Mouse (Mus musculus) limb, embryonic 11.5 days (tissue): Measurements from ENCODE around the gene Gabarap. TPM values are rescaled to one million over a fixed set of nuclear protein-coding genes. Genes with fewer than 3 reads are reported as not detected.

Experiments
- ATAC-seq: fragments of 200-750 bp; cut with Nextera tagmentation; 2 replicates; pipeline ENCODE4 v1.8.0; 2017; ENCODE audit warnings: low read depth; ENCODE audit not compliant: insufficient number of reproducible peaks, low FRiP score, low TSS enrichment
- DNase-seq: peaks from one replicate; pipeline ENCODE4 v3.0.0-alpha.2; 2015; ENCODE audit warnings: low spot score
- H3K27ac ChIP-seq: fragments of 300-500 bp; sonication (generic); replicated peaks from 2 replicates; pipeline ENCODE4 v1.5.1; 2014; ENCODE audit warnings: low read depth, mild to moderate bottlenecking, low read length
- H3K27me3 ChIP-seq: fragments of 300-500 bp; sonication (generic); 2 replicates; pipeline ENCODE4 v1.6.1; 2014; ENCODE audit warnings: mild to moderate bottlenecking, low read length, mixed read lengths; ENCODE audit not compliant: control insufficient read depth, insufficient read depth
- H3K36me3 ChIP-seq: fragments of 300-500 bp; sonication (generic); 2 replicates; pipeline ENCODE4 v1.6.1; 2014; ENCODE audit warnings: mild to moderate bottlenecking, low read length, moderate library complexity, mixed read lengths; ENCODE audit not compliant: control insufficient read depth, insufficient read depth
- H3K4me1 ChIP-seq: fragments of 300-500 bp; sonication (generic); 2 replicates; pipeline ENCODE4 v1.6.1; 2014; ENCODE audit warnings: low read length, mixed read lengths; ENCODE audit not compliant: control insufficient read depth, insufficient read depth
- H3K4me2 ChIP-seq: fragments of 300-500 bp; sonication (generic); 2 replicates; pipeline ENCODE4 v1.6.1; 2014; ENCODE audit warnings: low read depth, mild to moderate bottlenecking, moderate library complexity; ENCODE audit not compliant: severe bottlenecking
- H3K4me3 ChIP-seq: fragments of 300-500 bp; sonication (generic); 2 replicates; pipeline ENCODE4 v1.5.1; 2014; ENCODE audit warnings: low read depth, low read length
- H3K9ac ChIP-seq: fragments of 300-500 bp; sonication (generic); 2 replicates; pipeline ENCODE4 v1.6.1; 2014; ENCODE audit warnings: mild to moderate bottlenecking, low read length
- H3K9me3 ChIP-seq: fragments of 300-500 bp; sonication (generic); 2 replicates; pipeline ENCODE4 v1.6.1; 2016; ENCODE audit warnings: low read length; ENCODE audit not compliant: control insufficient read depth
- WGBS: fragments of 180-500 bp; shearing (Covaris S2); extraction: QIAGEN DNeasy Blood & Tissue Kit; methylation state at CpG from one replicate; pipeline ENCODE4 v1.1.7; 2014; 5-methylcytosine and 5-hydroxymethylcytosine counted together
- polyA plus RNA-seq: library from polyadenylated mRNA; unstranded; fragments of >200 nt; fragmentation: Nextera tagmentation; extraction: Ambion mirVana; gene quantifications from 2 replicates; pipeline ENCODE4 v1.2.1, GENCODE M21; 2014

Gabarap gene
- polyA plus RNA-seq, 1 experiment from 2014 or later: 432 TPM

DNA sequence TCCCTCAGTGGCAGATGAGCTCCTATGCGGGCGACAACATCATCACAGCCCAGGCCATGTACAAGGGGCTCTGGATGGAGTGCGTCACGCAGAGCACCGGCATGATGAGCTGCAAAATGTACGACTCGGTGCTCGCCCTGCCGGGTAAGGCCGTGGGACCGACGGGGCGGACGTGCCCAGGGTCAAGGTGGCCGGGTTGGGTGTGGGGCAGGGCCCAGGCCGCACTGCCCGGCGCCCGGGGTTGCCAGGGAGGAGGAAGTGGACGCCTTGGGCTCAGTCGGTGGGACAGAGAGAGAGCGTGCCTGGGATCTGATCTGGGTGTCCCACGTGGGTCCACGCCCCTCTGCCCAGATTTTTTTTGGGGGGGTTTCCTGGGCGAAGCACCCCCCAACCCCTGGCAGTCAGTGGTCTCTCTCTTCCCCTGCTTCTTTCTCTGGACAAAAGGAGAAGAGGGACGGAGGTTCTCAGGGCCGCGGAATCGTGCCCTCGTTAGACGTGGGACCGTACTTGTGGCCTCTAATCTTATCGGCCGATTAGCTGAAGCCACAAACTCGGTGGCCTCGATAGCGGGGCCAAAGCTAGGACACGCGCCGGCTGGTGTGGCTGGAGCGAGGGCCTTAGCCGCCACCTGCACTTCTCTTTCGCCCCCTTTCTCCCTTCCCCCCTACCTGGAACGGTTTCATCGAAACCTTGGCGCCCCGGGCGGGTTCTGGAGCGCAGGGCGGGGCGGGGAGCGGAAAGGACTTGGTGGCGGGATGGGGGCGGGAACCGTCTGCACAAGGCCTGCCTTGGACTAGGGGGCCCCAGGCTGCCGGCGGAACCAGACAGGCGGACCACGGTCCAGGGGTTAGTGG, 24.7 kb upstream of the Gabarap start:
- Histone ChIP-seq H3K27ac (no peak overlapping the region), H3K36me3 (peaks cover 4% of the 10 kb centered on the region; the same call in 1 of the 2 replicates), H3K4me1 (no peaks in the 10 kb centered on the region; the same call in 1 of the 2 replicates), H3K27me3 (peaks cover 53% of the 10 kb centered on the region), H3K4me3 (peak overlapping the region; percentile 24), H3K9me3 (no peaks in the 10 kb centered on the region), H3K9ac (peak overlapping the region; percentile 57), H3K4me2 (peak overlapping the region; percentile 56)
- peak; percentile 63 for DNase-seq
- peak; percentile 69 for ATAC-seq
- 1% methylated on average over 58 of the region's 59 CpGs for WGBS

DNA sequence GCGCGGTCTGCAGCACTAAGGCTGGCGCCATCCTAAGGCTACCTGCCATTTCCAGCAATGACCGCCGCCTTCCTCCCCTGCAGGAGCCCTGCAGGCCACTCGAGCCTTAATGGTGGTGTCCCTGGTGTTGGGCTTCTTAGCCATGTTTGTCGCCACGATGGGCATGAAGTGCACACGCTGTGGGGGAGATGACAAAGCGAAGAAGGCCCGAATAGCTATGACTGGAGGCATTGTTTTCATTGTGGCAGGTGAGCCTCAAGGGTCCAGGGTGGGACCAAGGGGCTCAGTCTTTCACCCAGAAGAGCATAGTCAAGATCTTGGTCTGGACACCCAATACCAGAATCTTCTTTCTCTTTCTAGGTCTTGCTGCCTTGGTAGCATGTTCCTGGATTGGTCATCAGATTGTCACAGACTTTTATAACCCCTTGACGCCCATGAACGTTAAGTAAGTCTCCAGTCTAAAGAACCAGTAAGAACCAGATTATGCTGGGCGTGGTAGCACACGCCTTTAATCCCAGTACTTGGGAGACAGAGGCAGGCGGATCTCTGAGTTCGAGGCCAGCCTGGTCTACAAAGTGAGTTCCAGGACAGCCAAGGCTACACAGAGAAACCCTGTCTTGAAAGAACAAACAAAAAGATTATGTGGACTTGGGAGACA, 24.0 kb upstream of the Gabarap start:
- DNase-seq: no peak
- peaks cover 50% of the 10 kb centered on the region for H3K27me3 ChIP-seq
- no peak for ATAC-seq
- H3K4me2 ChIP-seq: peak overlapping the region; percentile 56
- peak overlapping the region; percentile 24 for H3K4me3 ChIP-seq
- H3K9me3 ChIP-seq: no peaks in the 10 kb centered on the region
- H3K36me3 ChIP-seq: peaks cover 6% of the 10 kb centered on the region; the same call in 1 of the 2 replicates
- no peaks in the 10 kb centered on the region; the same call in 1 of the 2 replicates for H3K4me1 ChIP-seq
- peak overlapping the region; percentile 57 for H3K9ac ChIP-seq
- no peak overlapping the region for H3K27ac ChIP-seq
- 40% methylated on average over 17 of the region's 17 CpGs for WGBS

DNA sequence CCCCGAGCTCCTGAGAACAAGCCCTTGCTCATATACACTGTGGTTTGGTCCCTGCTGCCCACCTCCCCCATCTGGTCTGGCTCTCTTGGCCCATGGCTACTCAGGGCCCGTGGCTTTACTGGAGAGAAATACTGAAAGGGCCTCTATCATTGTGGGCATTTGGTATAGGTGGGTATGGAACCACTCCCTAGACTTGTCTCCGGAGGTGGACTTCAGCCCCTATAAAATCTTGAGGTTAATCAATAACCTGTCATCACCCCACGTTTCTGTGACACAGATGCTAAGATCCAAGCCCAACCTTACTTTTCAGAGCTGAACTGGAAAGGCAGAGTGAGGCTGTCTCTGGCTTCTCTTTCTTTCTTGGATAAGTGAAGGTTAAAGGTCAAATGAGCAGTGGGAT, 22.1 kb upstream of the Gabarap start:
- H3K36me3 ChIP-seq: peaks cover 8% of the 10 kb centered on the region; the same call in 1 of the 2 replicates
- DNase-seq: no peak
- ATAC-seq: no peak
- no peak overlapping the region for H3K4me2 ChIP-seq
- H3K27ac ChIP-seq: no peak overlapping the region
- no peaks in the 10 kb centered on the region for H3K9me3 ChIP-seq
- no peak overlapping the region for H3K9ac ChIP-seq
- no peak overlapping the region for H3K4me3 ChIP-seq
- WGBS: 83% methylated on average over 4 of the region's 4 CpGs
- H3K27me3 ChIP-seq: peaks cover 39% of the 10 kb centered on the region
- H3K4me1 ChIP-seq: no peaks in the 10 kb centered on the region; the same call in 1 of the 2 replicates

DNA sequence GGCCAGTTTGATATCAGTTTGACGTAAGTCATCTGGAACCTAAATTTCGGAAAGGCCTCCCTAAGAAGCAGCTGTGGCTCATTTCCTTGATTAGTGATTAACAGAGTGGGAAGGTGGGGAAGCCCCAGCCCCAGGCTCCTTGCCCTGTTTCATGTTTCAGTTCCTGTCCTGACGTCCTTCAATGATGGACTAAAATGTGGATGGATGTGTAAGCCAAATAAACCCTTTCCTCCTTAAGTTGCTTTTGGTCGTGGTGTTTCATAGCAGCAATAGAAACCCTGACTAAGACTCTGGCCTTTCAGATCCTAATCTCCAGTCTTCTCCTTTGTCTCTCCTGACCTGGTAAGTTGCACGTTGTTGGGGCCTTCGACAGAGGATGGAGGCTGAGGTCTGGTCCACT, 20.7 kb upstream of the Gabarap start:
- H3K9ac ChIP-seq: no peak overlapping the region; the same call in 1 of the 2 replicates
- H3K27me3 ChIP-seq: peaks cover 27% of the 10 kb centered on the region
- H3K4me3 ChIP-seq: no peak overlapping the region; the same call in 1 of the 2 replicates
- H3K4me2 ChIP-seq: no peak overlapping the region
- peaks cover 11% of the 10 kb centered on the region; the same call in 1 of the 2 replicates for H3K36me3 ChIP-seq
- no peaks in the 10 kb centered on the region; the same call in 1 of the 2 replicates for H3K4me1 ChIP-seq
- 79% methylated on average over 6 of the region's 6 CpGs for WGBS
- ATAC-seq (no peak), DNase-seq (no peak)
- no peaks in the 10 kb centered on the region for H3K9me3 ChIP-seq
- H3K27ac ChIP-seq: no peak overlapping the region

DNA sequence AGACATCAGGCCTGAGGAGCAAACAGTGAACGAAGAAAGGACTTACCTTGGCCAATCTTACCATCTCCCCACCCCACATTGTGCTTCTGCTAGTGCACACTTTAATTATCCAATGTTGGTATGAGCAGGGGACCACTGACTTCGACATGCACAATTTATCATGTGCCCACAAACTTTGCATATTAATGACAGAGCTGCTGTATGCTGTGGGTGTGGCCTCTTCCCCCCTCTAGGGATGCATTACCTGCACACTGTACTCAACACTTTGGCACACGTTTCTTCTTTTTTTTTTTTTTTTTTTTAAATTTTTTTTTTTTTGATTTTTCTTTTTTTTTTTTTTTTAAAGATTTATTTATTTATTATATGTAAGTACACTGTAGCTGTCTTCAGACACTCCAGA, 20.2 kb upstream of the Gabarap start:
- WGBS: 89% methylated on average over 3 of the region's 3 CpGs
- no peak overlapping the region for H3K4me3 ChIP-seq
- H3K4me2 ChIP-seq: no peak overlapping the region
- no peaks in the 10 kb centered on the region for H3K9me3 ChIP-seq
- no peak overlapping the region for H3K9ac ChIP-seq
- DNase-seq (no peak), ATAC-seq (no peak)
- H3K36me3 ChIP-seq: peaks cover 11% of the 10 kb centered on the region; the same call in 1 of the 2 replicates
- H3K27ac ChIP-seq: no peak overlapping the region
- H3K27me3 ChIP-seq: peaks cover 21% of the 10 kb centered on the region
- no peaks in the 10 kb centered on the region; the same call in 1 of the 2 replicates for H3K4me1 ChIP-seq

DNA sequence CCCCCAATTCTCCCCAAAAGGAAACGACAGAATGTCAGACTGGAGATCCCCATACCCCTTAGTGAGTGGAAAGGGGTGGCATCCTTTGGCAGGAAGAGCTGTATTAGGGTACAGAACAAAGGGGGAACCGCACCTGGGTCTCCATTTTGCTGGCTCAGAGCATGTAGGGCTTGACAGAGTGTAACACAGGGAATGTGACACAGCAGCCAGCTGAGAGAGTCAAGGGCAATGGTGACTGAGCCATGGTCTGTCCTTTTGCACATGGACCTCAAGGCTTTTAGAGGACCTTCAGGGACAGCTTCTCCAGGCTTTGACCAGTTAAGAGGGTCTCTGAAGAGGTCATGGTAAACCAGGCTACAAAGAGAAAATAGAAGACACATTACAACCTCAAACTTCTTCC, 16.0 kb upstream of the Gabarap start:
- no peaks in the 10 kb centered on the region for H3K9me3 ChIP-seq
- 95% methylated on average over 2 of the region's 2 CpGs for WGBS
- no peaks in the 10 kb centered on the region for H3K27me3 ChIP-seq
- DNase-seq (no peak), ATAC-seq (no peak)
- H3K4me1 ChIP-seq: no peaks in the 10 kb centered on the region
- no peak overlapping the region for H3K4me2 ChIP-seq
- H3K4me3 ChIP-seq: no peak overlapping the region
- no peak overlapping the region for H3K9ac ChIP-seq
- no peak overlapping the region for H3K27ac ChIP-seq
- H3K36me3 ChIP-seq: peaks cover 9% of the 10 kb centered on the region; the same call in 1 of the 2 replicates

DNA sequence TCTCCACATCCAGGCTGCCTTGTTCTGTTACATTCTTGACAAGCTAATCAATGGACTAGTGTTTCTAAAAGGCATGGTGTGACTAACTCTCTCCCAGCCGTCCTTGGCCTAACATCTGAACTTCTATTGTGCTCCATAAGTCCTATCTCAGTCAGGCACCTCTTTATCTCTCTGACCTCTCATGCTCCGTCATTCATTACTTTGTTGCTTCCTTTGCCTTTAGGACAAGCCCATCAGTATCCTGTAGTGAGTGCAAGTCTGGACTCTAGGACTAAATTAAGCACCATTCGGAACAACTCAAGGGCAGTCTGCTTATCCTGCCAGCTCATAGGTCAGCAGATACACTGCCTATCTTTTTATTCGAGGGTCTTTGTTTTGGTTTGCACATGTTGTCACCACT, 14.7 kb upstream of the Gabarap start:
- H3K36me3 ChIP-seq: peaks cover 7% of the 10 kb centered on the region; the same call in 1 of the 2 replicates
- no peak overlapping the region for H3K9ac ChIP-seq
- no peak overlapping the region for H3K27ac ChIP-seq
- WGBS: 90% methylated on average over 4 of the region's 4 CpGs
- DNase-seq (no peak), ATAC-seq (no peak)
- no peak overlapping the region for H3K4me3 ChIP-seq
- H3K9me3 ChIP-seq: no peaks in the 10 kb centered on the region
- no peak overlapping the region for H3K4me2 ChIP-seq
- H3K27me3 ChIP-seq: no peaks in the 10 kb centered on the region
- no peaks in the 10 kb centered on the region for H3K4me1 ChIP-seq

DNA sequence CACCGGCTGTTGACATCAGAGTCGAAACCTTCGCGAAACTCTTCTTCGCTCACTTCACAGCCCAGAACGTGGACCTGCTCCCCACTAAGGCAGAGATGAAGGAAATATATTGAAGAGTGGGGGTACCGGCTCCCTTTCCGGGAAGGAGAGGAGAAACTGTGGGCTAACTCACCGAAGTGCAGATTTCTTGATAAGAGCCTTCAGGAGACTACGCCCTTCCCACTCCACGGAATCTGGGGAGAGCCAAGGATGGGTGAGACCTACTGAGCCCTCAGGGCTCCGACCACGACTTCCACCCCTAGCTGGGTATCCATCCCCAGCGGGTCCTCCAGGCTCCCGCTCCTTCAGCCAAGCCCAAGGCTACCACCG, 11.1 kb upstream of the Gabarap start:
- peak overlapping the region; percentile 98 for H3K27ac ChIP-seq
- ATAC-seq (no peak), DNase-seq (no peak)
- H3K36me3 ChIP-seq: peaks cover 8% of the 10 kb centered on the region
- peaks cover 13% of the 10 kb centered on the region; the same call in 1 of the 2 replicates for H3K4me1 ChIP-seq
- no peaks in the 10 kb centered on the region for H3K9me3 ChIP-seq
- H3K4me2 ChIP-seq: peak overlapping the region; percentile 87
- H3K27me3 ChIP-seq: no peaks in the 10 kb centered on the region
- peak overlapping the region; percentile 99 for H3K4me3 ChIP-seq
- 3% methylated on average over 16 of the region's 16 CpGs for WGBS
- H3K9ac ChIP-seq: peak overlapping the region; percentile 60
